Mouse (Mus musculus): ENCODE results near the gene Ccdc182. TPM values are rescaled to one million over a fixed set of nuclear protein-coding genes. Genes with fewer than 3 reads are reported as not detected.

Ccdc182 gene
- polyA plus RNA-seq, 1 experiment from 2014 or later, result not detected

DNA sequence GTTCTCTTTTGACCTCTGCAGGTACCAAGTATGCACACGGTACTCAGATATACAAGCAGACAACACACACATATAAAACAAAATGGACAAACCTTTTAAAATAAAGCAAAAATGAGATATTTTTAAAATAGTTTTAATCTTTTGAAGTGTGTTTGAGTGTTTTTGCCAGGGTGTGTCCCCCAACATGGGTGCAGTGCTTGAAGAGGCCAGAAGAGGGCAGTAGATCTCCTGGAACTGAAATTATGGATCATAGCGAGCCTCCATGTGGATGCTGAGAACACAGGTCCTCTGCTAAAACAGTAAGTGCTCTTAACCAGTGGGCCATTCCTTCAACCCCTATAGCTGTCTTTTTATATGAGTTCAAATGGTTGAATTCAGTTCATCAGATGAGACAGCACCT, 11.3 kb upstream of the Ccdc182 start:
- no peaks in the 10 kb centered on the region for H3K4me1 ChIP-seq (replicated peaks)
- H3K9me3 ChIP-seq (replicated peaks), result no peaks in the 10 kb centered on the region; the same call in 1 of the 2 replicates
- no peak overlapping the region for H3K9ac ChIP-seq
- H3K4me2 ChIP-seq, result no peak overlapping the region
- no peaks in the 10 kb centered on the region for H3K36me3 ChIP-seq
- H3K27me3 ChIP-seq, result no peaks in the 10 kb centered on the region; the same call in 1 of the 2 replicates
- ATAC-seq (ENCODE audit: low read depth) (no peak), DNase-seq (no peak)
- no peak overlapping the region for H3K4me3 ChIP-seq (replicated peaks)
- 90% methylated on average over 2 of the region's 2 CpGs for WGBS (ENCODE audit: insufficient replicate concordance)
- H3K27ac ChIP-seq, result no peak overlapping the region

DNA sequence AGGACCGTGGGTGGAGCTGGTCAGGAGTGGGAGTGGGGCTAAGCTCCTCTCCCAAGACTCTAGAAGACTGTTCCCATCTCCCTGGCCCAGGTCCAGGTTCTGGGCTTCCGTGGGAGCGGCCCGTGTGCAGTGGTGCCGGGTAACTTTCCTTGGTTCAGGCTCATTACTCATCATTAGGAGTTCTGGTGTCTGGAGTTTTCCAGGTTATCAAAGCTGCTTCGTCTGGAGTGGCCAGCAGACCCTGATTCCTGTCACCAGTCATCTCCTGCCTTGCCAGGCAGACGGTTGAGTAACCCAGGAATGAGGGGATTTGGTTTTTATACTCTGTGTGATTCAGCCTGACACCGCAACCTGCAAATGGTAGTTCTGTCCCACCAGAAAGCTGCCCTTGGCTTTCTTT, 7.8 kb upstream of the Ccdc182 start:
- Histone ChIP-seq H3K9ac (no peak overlapping the region), H3K27ac (no peak overlapping the region), H3K4me2 (no peak overlapping the region), H3K4me3 (replicated peaks) (no peak overlapping the region), H3K9me3 (replicated peaks) (no peaks in the 10 kb centered on the region; the same call in 1 of the 2 replicates), H3K27me3 (peaks cover 6% of the 10 kb centered on the region; the same call in 1 of the 2 replicates), H3K36me3 (no peaks in the 10 kb centered on the region), H3K4me1 (replicated peaks) (no peaks in the 10 kb centered on the region)
- WGBS (ENCODE audit: insufficient replicate concordance), result 60% methylated on average over 8 of the region's 8 CpGs
- no peak for DNase-seq
- no peak for ATAC-seq (ENCODE audit: low read depth)

DNA sequence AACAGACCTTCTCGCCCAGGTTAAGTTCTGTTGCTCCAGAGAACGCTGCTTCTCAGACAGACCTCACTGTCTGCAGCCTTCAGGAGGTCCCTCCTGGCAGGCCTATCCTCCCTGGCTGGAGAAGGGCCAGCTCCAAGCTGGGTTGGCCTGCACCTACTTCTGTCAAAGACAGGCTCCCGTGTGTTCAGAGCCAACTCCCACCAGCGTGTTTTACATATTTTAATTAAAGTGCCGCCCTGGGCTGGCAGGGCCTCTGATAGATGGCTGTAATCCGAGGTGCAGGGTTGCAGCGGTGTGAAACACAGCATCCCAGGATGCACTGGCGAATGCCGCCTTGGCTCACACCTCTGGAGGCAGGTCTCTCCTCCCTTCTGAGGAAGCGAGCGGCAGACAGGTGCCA, 5.5 kb upstream of the Ccdc182 start:
- Histone ChIP-seq H3K9me3 (replicated peaks) (no peaks in the 10 kb centered on the region), H3K4me2 (no peak overlapping the region), H3K9ac (no peak overlapping the region), H3K4me1 (replicated peaks) (no peaks in the 10 kb centered on the region), H3K27ac (no peak overlapping the region), H3K4me3 (replicated peaks) (no peak overlapping the region), H3K36me3 (no peaks in the 10 kb centered on the region), H3K27me3 (peaks cover 19% of the 10 kb centered on the region)
- WGBS (ENCODE audit: insufficient replicate concordance), result 53% methylated on average over 11 of the region's 11 CpGs
- ATAC-seq (ENCODE audit: low read depth) (no peak), DNase-seq (no peak)

DNA sequence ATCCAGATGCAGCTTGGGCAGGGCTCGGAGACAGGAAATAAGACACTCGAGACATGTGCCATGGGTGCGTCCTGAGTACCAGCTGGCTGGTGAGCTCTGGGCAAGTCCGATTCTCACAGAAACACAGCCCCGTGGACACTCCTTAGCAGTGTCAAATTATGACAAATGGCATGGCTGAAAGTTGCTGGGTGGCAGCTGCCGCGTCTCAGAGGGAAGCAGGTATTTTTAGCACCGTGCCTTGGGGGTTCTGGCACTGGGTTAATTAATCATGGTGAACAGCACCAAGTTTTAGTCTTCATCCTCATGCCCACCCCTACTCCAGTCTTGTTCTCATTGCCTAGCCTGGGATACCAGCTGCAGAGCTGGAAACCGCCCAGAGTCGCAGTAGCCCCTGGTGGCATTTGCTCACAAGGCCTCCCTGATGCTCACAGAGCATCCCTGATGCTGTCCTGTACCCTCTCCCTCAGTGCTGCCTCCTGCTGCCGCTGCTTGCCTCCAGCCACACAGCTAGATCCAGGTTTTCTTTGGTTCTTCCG, 5.0 kb upstream of the Ccdc182 start:
- Histone ChIP-seq H3K4me2 (no peak overlapping the region), H3K4me1 (replicated peaks) (peaks cover under 1% of the 10 kb centered on the region; the same call in 1 of the 2 replicates), H3K4me3 (replicated peaks) (no peak overlapping the region), H3K27me3 (peaks cover 23% of the 10 kb centered on the region), H3K36me3 (no peaks in the 10 kb centered on the region), H3K27ac (no peak overlapping the region), H3K9me3 (replicated peaks) (no peaks in the 10 kb centered on the region), H3K9ac (no peak overlapping the region)
- DNase-seq (no peak), ATAC-seq (ENCODE audit: low read depth) (no peak)
- 45% methylated on average over 12 of the region's 12 CpGs for WGBS (ENCODE audit: insufficient replicate concordance)

DNA sequence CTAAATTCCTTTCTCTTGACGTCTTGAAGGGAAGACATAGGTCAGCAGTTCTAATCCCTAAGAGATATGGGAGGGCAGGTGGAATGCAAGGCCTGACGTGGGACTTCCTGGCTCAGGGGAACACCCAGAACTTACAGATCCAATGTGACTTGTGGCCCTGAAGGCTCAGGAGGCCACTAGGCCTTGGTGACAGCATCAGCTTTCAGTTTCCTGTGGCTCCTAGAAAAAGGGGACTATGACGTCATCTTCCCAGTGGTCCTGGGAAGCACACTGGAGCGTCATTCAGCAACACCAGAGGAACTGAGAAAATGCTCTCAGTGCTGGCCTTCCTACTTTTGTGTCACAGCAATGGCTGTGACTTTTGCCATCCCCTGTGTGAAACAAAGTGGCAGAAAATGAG, 2.6 kb upstream of the Ccdc182 start:
- ATAC-seq (ENCODE audit: low read depth) (no peak), DNase-seq (no peak)
- H3K9ac ChIP-seq, result no peak overlapping the region
- 49% methylated on average over 4 of the region's 4 CpGs for WGBS (ENCODE audit: insufficient replicate concordance)
- H3K4me3 ChIP-seq (replicated peaks), result no peak overlapping the region
- no peak overlapping the region for H3K27ac ChIP-seq
- H3K4me1 ChIP-seq (replicated peaks), result peaks cover 9% of the 10 kb centered on the region
- H3K4me2 ChIP-seq, result no peak overlapping the region
- H3K27me3 ChIP-seq, result peaks cover 45% of the 10 kb centered on the region
- no peaks in the 10 kb centered on the region for H3K9me3 ChIP-seq (replicated peaks)
- no peaks in the 10 kb centered on the region for H3K36me3 ChIP-seq

DNA sequence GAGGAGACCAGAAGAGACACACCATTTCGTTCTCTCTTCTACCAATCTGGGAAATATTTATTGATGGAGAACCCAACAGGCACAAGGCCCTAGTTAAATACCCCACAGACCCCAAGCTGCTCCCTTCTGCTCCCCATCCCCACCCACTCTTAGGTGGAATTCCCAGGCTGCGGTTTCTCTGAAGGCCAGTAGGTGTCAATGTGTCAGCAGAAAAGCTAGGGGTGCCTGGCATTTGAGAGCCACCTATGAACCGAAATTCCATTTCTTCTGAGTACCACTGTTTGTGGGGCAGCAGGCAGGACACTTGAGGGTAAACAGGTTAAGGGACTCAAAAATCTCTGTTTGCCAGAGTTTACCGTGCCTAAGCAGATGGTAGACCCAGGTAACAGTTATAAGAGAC, 2.2 kb upstream of the Ccdc182 start:
- Histone ChIP-seq H3K9me3 (replicated peaks) (no peaks in the 10 kb centered on the region), H3K9ac (no peak overlapping the region), H3K4me1 (replicated peaks) (peaks cover 11% of the 10 kb centered on the region), H3K4me2 (no peak overlapping the region), H3K36me3 (no peaks in the 10 kb centered on the region), H3K27ac (no peak overlapping the region), H3K27me3 (peaks cover 45% of the 10 kb centered on the region), H3K4me3 (replicated peaks) (no peak overlapping the region)
- ATAC-seq (ENCODE audit: low read depth) (no peak), DNase-seq (no peak)
- 51% methylated on average over 4 of the region's 4 CpGs for WGBS (ENCODE audit: insufficient replicate concordance)

DNA sequence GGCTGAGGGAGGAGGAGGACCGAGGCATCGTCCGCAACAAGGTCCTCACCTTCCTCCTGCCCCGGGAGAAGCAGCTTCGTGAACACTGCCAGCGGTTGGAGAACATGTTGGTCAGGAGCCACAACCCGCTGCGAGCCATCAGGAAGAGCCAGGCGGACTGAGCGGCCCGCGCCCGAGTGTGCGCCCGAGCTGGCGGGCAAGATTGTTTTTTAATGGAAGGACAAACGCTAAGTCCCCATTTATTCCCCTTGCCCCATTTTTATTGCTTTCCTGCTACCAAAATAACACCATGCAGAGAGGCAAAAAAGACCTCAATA, 494 bp downstream of the Ccdc182 start:
- Histone ChIP-seq H3K9me3 (replicated peaks) (no peaks in the 10 kb centered on the region), H3K36me3 (no peaks in the 10 kb centered on the region), H3K27me3 (peaks cover 39% of the 10 kb centered on the region), H3K27ac (no peak overlapping the region), H3K4me1 (replicated peaks) (peaks cover 13% of the 10 kb centered on the region), H3K4me2 (peak overlapping the region; percentile 40), H3K9ac (no peak overlapping the region), H3K4me3 (replicated peaks) (no peak overlapping the region; the same call in 1 of the 2 replicates)
- DNase-seq (no peak), ATAC-seq (ENCODE audit: low read depth) (no peak)
- WGBS (ENCODE audit: insufficient replicate concordance), result 18% methylated on average over 17 of the region's 17 CpGs

DNA sequence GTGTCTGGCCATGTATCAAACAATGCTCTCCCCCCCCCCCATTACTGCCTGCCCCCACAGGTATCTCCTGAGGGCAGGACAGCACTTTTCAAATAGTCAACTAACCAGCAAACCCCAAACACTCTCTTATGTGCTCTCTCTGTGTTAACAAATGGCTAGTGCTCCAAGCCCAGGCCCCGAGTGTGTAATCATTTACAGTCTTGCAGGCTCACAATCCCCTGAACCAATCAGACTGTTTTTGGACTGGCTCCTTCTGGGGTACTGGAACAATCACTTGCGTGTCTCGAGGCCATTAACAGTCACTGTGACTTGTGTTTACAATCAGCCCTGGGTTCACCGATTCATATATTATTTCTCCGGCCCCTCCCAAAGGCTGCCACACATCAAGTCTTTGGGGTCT, 1.4 kb downstream of the Ccdc182 start:
- 69% methylated on average over 5 of the region's 5 CpGs for WGBS (ENCODE audit: insufficient replicate concordance)
- ATAC-seq (ENCODE audit: low read depth), result no peak; the same call in 1 of the 2 replicates
- Histone ChIP-seq H3K27ac (no peak overlapping the region), H3K4me2 (no peak overlapping the region), H3K36me3 (no peaks in the 10 kb centered on the region), H3K27me3 (peaks cover 47% of the 10 kb centered on the region), H3K4me3 (replicated peaks) (no peak overlapping the region), H3K9ac (no peak overlapping the region), H3K9me3 (replicated peaks) (no peaks in the 10 kb centered on the region), H3K4me1 (replicated peaks) (peaks cover 13% of the 10 kb centered on the region)
- no peak for DNase-seq

DNA sequence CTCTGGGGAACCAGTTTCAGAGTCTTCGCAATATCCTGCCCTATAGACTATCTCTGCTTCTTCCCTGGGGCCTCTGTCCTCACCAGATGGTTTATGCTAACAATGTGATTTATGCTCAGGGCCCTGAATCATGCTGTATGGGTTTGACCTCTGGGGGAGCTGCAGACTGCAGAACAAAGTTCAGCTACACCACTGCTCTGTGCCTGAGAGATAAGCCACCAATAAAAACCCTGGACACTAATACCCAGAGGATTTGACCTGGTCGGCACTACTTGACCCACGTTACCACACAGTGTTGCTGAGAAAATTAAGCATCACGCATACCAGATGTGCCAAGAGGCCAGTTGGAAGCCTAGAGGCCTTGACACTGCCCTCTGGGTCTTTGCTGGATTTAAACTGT, 3.7 kb downstream of the Ccdc182 start:
- WGBS (ENCODE audit: insufficient replicate concordance), result 54% methylated on average over 4 of the region's 4 CpGs
- no peak overlapping the region for H3K9ac ChIP-seq
- H3K4me1 ChIP-seq (replicated peaks), result peaks cover 13% of the 10 kb centered on the region
- peak; percentile 34; the same call in 1 of the 2 replicates for ATAC-seq (ENCODE audit: low read depth)
- no peak overlapping the region for H3K4me2 ChIP-seq
- peaks cover 45% of the 10 kb centered on the region for H3K27me3 ChIP-seq
- H3K4me3 ChIP-seq (replicated peaks), result no peak overlapping the region
- H3K9me3 ChIP-seq (replicated peaks), result no peaks in the 10 kb centered on the region
- no peak for DNase-seq
- H3K36me3 ChIP-seq, result no peaks in the 10 kb centered on the region
- no peak overlapping the region for H3K27ac ChIP-seq

DNA sequence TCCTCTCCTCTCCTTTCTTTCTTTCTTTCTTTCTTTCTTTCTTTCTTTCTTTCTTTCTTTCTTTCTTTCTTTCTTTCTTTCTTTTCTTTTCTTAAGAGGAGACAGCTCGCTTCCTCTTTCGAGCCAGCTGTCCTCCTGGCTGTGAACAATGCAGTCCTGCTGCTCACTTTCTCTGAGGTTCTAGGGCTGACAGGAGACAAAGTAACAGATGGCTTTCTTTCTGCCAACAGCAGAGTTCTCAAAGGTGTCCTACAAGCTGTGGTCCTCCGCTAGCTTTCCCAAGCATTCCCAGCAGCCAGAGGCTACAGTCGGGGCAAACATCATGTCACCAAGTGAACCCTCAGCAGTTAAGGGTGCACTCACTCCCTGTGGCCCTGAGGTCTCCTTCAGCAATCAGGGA, 5.5 kb downstream of the Ccdc182 start:
- Histone ChIP-seq H3K27ac (no peak overlapping the region), H3K9me3 (replicated peaks) (no peaks in the 10 kb centered on the region), H3K4me2 (no peak overlapping the region), H3K4me1 (replicated peaks) (peaks cover 7% of the 10 kb centered on the region), H3K36me3 (no peaks in the 10 kb centered on the region), H3K4me3 (replicated peaks) (no peak overlapping the region), H3K27me3 (peaks cover 27% of the 10 kb centered on the region), H3K9ac (no peak overlapping the region)
- no peak for DNase-seq
- no peak for ATAC-seq (ENCODE audit: low read depth)
- WGBS (ENCODE audit: insufficient replicate concordance), result 57% methylated on average over 4 of the region's 4 CpGs

DNA sequence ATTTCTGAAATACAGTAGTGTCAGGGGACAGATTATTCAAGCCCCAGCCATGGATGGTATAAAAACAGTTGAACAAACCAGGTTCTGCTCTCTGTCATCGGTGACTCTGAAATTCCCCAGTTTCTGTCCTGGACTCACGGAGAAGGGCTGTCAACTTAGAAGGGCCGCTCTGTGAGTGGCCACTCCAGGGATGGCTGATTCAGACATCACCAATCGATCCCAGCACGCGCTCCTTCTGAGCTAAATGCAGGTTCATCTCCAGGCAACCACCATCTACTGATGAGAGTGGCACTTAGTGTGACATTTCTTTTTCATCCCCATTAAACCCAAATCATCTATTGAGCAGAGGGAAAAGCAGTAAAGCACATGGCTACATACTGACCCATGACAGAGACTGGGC, 7.8 kb downstream of the Ccdc182 start:
- H3K9me3 ChIP-seq (replicated peaks), result no peaks in the 10 kb centered on the region
- H3K4me3 ChIP-seq (replicated peaks), result no peak overlapping the region
- ATAC-seq (ENCODE audit: low read depth) (no peak), DNase-seq (no peak)
- no peak overlapping the region for H3K4me2 ChIP-seq
- no peak overlapping the region for H3K9ac ChIP-seq
- no peak overlapping the region for H3K27ac ChIP-seq
- H3K4me1 ChIP-seq (replicated peaks), result peaks cover 8% of the 10 kb centered on the region; the same call in 1 of the 2 replicates
- WGBS (ENCODE audit: insufficient replicate concordance), result 64% methylated on average over 6 of the region's 6 CpGs
- peaks cover 13% of the 10 kb centered on the region; the same call in 1 of the 2 replicates for H3K27me3 ChIP-seq
- H3K36me3 ChIP-seq, result no peaks in the 10 kb centered on the region

DNA sequence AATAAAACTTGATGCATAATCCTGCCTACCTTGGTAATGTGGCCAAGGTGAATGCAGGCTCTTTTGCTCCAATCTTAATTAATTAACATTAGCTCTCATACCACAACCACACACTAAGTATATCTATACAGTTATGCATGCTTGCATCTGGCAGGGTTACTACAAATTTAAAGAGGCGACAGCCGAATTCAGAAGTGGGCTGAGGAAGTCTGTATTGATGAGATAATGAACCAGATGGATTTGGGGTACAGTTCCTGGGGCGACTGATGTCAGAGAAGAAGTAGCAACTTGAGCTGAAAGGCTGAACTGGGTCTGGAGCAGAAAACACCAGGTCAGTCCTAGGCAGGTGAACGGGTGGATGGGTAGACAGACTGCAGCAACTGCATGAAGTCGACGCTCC, 11.9 kb downstream of the Ccdc182 start:
- Histone ChIP-seq H3K36me3 (no peaks in the 10 kb centered on the region), H3K4me1 (replicated peaks) (peaks cover 6% of the 10 kb centered on the region; the same call in 1 of the 2 replicates), H3K4me3 (replicated peaks) (no peak overlapping the region), H3K9me3 (replicated peaks) (no peaks in the 10 kb centered on the region), H3K4me2 (no peak overlapping the region), H3K27me3 (0 out of 2 replicates have a peak, but pooled peaks cover 10% of the 10 kb centered on the region), H3K27ac (no peak overlapping the region), H3K9ac (no peak overlapping the region)
- ATAC-seq (ENCODE audit: low read depth), result no peak
- 29% methylated on average over 6 of the region's 6 CpGs for WGBS (ENCODE audit: insufficient replicate concordance)
- no peak for DNase-seq

All from liver, embryonic 13.5 days (tissue).